Mouse (Mus musculus) cerebellum, adult 8-10 months (tissue): Measurements from ENCODE around the gene Srsf10.

Source experiments
- DNase-seq: peaks from one replicate; pipeline ENCODE4 v3.0.0; 2022

The Srsf10 gene

DNA sequence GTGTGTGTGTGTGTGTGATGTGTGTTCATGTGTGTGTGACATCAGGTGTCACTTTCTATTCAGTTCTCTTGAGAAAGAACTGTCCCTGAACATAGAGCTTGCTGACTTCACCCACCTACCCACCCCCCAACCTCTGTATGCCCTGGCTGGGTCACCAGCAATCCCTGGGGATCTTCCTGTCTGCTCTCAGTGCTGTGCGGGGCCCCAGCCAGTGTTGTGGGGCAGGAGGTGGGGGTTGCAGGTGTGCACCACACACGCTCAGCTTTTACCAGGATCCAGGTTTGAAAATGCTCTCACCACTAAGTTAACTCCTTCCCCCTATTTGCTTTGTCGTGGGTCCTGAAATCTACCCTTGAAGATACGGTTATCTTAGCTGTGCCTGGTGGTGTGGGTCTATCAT is 30.6 kb downstream of the Srsf10 start:
- no peak for DNase-seq

DNA sequence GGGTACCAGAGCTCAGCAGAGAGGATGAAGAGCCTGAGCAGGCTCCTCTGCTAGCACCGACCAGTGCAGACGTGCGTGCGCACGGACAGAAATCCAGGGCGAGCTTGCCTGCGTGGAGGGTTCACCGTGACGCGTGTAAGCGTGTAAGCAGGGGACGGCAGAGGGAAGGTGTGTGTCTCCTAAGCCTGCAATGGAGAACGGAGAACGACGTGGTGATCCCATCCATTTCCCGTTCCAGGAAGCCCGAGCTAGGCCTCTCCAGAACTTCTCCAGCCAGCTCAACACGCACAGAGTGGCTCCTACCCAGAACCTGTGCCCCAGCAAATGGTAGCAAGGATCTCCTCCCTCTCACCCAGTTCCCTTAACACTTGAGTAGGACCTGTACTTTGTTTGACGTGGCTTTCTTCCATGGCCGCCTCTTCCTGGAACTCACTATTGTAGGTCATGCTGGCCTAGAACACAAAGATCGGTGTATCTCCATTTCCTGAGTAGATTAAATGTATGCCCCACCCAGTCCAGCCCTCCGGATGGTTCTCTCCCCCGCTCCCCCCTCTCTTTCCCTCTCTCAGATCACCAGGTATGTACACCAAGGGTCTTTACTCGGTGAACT is 33.0 kb downstream of the Srsf10 start:
- DNase-seq: no peak

DNA sequence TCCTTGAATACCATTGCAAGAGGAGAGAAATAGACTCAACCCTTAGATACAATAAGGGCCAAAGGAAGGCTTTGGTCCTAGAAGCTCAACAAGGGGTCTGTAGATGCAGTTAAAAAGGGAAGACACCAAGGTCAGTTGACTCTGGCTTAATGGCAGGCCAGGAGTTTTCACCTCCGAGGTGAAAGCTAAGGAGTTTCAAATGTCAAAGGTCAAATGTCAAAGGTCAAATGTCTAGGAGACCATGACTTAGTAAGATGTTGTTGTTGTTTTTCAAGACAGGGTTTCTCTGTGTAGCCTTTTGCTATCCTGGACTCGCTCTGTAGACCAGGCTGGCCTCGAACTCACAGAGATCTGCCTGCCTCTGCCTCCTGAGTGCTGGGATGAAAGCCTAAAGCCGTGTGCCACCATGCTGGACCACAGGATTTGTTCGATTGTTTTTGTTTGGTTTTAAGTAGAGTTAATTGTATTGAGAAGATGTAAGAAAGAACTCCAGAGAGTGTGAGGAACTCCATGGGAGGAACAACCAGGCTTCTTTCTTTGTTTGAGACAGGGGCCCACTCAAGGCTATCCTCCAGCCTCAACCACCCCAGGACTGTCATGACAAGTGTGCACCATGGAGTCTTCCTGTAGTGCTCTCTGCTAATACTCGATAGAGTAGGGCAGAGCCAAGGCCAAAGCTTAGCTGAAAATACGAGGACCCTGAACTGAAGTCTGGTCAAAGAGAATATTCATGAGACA is 33.8 kb downstream of the Srsf10 start:
- no peak for DNase-seq

DNA sequence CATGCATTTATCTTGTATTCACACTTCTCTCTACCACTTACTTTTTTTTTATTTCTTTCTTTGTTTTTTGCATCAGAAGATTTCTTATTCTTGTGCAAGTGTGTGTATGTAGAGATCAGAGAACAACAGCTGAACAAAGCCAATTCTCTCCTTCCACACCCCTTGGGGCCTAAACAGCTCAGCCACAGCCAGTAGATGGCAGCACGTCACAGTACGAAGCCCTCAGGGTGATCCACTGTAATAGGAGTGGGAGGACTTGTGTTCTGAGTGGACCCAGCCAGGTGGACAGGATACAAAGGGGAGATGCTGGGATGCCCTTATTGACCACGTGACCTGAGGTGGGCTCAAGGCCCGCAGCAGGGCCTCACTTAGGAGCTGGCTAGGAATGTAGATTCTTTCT is 34.3 kb downstream of the Srsf10 start:
- DNase-seq: peak; percentile 62

DNA sequence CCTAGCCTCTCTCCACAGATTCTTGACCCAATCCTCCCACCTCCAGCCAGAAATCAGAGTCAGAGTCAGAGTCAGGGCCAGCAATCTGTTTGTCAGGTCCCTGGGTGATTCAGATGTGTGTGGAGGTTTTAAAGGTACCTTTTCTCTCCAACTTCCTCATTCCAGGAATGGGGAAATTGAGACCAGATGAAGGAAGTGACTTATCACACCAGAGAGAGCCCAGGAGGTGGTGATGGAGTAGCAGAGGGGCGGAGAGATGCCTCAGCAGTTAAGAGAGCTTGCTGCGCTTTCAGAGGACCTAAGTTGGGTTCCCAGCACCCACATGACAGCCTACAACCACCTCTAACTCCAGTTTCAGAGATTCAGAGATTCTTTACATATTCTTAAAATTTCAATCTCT is 36.0 kb downstream of the Srsf10 start:
- no peak for DNase-seq

DNA sequence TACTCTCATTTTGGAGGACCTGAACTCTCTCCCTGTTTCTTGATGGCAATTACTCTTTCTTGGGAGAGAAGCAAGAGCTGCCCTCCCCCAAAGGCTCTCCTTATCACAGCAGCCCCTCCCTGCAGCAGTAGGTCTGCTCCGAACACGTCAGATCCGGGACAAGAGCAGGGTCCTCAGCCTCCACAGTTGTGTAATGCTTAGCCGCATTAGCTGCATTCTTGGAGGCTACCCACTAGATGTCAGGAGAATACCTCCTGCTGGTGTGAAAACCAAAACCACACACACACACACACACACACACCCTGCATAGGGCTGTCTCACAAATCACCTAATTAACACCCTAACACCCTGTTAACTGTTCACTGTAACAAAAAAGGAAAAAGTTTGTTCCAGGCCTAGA is 37.3 kb downstream of the Srsf10 start:
- no peak for DNase-seq

DNA sequence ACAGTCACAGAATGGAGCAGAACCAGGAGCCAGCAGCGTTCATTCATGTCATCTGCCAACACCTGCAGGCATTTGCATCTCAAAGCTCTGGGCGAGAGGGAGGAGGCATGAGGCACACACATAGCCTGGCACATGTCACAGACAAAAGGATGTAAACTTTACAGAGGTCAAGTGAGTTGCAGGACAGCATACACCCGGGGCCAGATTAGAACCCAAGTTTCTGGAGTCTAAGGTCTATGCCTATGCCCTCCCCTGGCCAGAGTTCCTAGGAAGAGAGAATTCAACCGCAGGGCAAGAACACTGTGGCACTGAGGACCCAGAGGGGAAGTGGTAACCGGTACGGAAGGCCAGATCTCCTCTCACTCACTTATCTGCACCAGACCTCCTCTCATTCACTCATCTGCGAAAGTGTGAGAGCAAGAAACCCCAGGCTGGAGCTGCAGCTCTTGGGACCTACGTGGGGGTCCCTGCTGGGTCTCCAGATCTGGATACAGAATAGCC is 39.6 kb downstream of the Srsf10 start, which contains the start of gene Cnr2:
TSS of gene Cnr2 (plus strand) at position 324 of the 501 bp plus-strand sequence.
- DNase-seq: no peak

DNA sequence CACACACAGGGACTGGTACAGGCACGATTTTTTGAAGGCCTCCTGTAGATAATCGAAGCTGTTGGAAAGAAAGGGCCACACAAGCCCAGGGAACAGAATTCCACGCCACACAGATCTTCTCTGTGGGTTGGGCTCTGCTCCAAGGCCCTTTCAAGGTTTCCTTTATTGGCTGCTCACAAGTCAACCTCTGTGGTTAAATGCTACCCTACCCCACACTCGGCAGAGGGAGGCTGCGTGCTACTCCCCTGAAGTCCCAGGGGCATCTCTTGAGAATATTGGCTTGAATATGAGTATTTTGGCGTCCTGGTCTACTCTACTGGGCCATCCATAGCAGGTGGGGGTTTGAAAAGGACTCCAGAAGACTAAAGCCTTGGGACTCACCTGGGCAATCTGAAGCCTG is 40.6 kb downstream of the Srsf10 start:
- DNase-seq: no peak

DNA sequence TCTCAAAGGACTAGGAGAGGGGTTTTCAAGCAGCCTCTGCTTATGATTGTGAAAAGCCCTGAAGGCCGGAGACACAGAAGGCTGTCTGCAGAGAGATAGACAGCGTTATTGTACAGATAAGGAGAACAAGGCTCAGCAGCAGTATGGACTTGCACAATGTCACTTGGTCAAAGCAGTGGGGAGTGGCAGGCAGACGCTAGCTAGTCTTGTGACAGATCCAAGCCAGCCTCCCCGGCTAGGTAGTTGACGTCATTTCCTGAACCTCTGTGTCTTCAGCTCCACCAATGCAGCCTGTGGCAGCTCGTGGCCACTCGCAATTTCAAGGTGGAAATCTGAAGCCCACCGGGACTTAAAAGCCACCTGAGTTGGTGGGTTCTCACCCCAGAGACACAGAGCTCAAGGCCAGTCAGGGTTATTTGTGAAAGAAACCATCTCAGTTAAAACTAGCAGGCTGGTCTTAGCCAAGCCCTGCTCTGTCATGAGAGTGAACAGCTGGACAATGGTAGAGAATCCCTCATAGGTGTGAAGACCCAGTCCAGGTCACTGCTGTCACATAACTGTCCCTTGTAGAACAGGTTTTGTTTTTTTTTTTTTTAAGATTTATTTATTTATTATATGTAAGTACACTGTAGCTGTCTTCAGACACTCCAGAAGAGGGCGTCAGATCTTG is 43.0 kb downstream of the Srsf10 start:
- DNase-seq: no peak

DNA sequence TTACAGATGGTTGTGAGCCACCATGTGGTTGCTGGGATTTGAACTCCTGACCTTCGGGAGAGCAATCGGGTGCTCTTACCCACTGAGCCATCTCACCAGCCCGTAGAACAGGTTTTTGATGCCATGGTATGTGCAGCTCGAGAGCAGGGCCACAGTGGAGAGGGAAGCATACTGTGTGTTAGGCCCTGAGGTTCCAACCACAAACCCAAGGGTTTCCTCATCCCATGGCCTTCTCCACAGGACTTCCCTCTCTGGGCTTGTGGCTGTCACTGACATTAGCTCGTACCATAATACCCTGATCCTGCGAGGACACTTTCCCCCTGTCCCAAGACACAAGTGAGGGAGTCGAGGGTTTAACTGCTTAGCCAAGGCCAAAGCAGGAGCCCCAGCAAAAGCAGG is 43.5 kb downstream of the Srsf10 start:
- no peak for DNase-seq

DNA sequence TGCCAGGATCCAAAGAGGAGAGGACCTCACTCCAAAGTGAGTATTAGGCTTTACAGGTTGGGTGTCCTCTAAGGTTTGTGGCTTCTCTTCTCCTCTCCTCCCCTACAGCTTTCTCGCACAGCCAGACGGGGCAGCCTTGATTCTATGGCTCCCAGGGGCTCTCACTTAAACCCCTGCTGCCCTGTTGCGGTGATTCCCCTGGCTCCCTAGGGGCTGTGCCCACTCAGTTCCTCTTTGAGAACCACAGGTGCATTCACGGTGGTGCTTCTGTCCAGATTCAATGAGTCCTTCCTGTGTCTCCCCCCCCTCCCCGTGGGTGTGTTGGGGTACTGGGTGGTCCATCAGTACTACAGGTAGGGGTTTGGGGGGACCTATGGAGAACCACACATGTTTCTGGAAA is 44.5 kb downstream of the Srsf10 start:
- DNase-seq: no peak

DNA sequence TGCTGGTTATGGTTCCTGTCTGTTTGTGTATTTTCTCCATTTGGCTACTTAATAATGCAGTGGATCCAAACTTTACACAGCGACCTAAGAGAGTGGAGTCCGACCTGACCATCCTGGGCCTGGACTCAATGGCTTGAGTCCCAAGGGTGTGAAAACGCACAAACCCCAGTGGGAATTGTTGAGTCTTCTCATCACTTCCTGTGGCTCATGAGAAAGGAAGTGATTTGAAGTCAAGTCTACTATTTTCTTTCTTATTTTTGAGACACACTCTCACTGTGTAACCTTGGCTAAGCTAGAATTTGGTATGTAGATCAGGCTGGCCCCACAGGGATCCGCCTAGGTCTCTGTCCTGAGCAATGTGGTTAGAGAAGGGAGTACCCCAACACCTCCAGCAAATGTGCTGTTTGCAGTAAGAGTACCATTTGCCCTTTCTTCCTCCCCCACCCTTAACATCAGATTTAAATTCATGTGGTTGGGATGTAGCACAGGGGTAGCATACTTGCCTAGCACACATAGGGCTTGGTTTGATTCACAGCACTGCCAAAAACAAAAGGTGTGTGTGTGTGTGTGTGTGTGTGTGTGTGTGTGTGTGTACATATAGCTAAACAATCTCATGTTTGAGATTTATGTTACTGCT is 47.2 kb downstream of the Srsf10 start:
- no peak for DNase-seq

DNA sequence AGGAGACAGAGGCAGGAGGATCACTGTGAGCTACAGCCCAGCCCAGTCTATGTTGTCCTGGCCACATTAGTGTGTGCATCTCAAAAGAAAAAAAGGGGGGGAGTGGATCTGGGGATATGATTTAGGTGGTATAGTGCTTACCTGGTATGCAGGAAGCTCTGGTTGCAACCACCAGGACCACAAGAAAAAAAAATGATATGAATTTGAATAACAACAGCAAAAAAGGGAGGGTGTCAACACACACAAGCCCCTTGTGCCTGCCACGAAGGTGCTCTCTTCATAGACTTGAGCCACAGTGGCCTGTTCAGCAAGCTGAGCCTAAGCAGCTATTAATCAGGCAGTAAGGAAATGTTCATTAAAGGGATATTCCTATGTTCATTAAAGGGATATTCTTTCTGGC is 49.3 kb downstream of the Srsf10 start:
- no peak for DNase-seq

DNA sequence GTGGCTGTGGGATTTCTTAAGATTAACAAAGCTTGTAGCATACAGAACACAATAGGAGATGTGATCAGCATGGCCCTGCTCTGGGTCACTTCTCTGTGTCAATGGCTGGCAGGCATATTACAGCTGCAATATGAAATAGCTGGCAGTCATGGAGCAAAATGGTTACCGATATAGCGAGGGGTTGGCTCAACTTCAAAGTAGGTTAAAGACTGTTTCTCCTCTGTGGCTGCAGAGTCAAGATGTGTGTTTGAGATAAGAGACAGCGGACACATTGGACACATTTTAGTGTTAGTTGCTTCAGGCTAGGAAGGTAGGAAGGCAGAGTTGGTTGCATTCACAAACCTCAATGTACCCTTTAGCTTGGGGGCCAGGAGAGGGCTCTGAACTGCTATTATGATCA is 51.1 kb downstream of the Srsf10 start:
- no peak for DNase-seq

DNA sequence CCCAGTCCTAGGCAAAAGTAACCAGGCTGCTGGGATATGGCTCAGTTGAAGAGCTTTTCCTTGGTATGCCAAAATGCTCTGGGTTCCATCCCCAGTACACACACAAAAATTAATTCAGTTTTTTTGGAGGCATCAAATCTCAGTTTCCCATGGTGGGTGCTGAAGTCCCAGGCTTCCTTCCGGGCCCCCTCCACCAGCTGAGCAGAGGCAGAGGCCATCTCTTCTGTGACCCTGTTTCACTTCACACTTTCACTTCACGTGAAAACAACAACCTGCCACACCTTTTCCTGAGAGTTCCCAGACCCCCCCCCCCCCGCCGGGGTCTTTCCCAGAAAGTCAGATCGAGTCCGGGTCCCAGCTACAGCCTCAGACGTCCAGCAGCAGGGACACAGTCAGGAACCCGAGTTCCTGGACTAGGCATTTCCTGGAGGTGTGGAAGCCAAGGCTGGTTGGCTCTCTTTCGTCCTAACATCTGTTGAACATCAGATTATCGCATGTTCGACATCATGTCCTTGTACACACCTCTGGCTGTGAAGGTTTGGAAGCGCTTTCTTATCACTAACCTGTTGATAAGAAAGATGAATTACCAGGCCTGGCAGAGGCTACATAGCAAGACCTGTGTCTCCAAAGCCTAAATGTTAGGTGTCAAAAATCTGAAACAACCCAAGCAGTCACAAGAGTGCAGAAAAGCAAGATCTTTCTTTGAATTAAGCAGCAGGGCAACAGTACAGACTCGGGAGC is 53.9 kb downstream of the Srsf10 start:
- no peak for DNase-seq

DNA sequence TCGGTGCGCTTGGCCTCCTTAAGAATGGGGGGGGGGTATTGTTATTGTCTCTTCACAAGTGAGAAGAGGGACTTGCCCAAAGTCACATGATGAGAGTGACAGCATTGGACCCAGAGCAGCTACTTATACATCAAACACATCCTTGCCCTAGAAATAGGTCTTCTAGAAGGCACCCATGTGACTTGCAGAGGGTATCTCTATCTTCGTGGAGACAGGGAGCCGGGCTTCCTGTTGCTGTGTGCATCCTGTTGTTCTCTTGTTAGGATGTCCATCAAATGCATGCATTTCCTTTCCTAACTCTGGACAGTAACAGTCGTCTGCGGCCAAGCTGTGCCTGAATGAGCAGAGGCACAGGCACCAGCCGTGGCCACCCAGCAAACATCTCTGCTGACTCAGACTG is 56.0 kb downstream of the Srsf10 start:
- no peak for DNase-seq

DNA sequence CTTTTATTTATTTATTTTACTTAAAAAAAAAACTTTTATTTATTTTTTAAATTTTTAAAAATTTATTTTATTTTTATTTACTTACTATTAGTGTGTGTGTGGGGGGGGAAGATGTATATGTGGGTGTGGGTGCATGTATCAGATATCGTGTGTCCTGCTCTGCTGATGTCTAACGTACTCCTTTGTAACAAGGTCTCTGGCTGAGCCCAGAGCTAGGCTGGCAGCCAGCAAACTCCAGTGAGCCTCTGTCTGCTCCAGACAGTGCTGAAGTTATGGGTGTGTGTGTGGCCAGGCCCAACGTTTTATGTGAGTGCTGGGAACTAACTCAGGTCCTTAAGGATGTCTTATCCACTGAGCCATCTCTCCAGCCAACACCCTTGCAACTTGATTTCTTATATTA is 56.6 kb downstream of the Srsf10 start:
- no peak for DNase-seq

DNA sequence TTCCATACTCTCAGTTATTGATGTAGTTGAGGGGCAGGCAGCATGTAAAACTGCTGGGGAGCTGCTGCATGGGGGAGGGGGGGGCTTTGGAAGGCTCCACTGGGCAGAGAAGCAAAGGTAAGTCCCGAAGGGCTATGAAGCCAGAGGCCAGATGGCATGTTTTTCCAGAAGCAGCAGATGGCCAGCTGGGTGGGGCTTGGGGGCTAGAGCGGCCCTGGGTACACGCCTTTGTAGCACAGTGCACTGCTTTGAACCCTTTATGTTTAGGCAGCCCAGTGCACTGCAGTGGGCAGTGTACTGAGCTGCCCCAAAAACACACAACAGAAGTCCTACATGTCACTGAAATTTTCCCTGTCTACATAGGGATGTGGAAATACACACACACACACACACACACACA is 57.3 kb downstream of the Srsf10 start:
- no peak for DNase-seq

DNA sequence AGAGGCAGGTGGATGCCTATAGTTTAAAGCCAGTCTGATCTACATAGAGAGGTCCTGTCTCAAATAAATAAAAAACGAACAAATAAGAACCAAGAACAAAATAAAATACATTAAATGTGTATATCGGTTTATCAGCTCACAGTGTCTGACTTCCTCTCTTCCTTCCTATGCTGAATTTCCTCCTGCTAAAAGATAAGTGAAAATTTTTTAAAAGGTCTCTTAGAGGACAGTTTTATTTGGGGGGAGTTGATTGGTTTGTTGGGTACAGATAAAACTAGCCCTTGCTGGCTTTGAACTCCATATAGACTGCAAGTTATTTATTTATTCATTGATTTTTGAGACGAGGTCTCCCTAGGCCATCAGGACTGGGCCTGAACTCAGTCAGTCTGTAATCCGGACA is 57.9 kb downstream of the Srsf10 start:
- DNase-seq: no peak

DNA sequence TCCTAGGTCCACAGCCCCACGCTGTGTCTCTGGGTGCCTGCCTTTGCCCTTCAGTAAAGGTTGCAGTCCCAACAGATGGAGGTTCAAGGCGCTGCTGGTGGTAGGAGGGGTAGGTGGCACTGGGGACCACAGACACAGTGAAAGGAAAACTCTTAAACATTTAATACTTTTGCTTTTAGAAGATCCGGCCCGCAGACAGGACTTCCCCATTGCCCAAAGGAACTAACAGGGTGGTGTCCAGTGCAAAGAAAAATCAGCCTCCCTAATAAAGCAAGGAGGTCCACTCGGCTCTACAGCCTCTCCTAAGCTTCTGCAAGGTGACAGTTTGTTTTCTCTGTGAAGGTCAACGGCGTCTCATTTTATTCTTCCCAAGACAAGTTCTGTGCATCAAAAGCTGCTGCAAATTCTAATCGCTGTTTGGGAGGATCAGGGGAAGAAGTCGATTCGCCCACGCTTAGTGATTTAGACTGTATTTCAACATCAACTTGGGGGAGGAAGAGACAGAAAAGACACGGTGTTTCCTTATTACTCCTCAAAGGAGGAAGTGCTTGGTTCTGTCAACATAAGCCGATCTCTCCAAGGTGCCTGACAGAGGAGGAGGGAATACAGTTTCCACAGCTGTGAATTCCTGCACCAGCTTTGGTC is 63.2 kb downstream of the Srsf10 start:
- no peak for DNase-seq

DNA sequence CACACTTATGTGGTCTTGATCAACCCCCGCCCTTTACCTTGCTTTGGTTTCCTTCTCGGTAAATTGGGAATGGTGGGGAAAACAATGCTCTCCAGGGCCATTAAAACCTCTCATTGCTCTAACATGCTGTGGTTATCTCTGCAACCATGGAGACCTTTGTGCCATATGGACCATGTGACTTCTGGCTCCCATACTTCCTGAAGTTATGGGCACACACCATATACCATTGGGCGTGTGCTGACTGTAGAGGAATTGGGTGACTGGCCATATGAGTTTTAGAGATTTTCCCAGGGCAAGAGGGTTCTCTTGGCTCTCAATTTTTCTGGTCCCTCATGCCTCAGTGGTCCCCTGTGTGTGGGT is 63.7 kb downstream of the Srsf10 start:
- DNase-seq: no peak
